Mouse (Mus musculus): ENCODE results near the gene Cfap52.

Gene Cfap52

DNA sequence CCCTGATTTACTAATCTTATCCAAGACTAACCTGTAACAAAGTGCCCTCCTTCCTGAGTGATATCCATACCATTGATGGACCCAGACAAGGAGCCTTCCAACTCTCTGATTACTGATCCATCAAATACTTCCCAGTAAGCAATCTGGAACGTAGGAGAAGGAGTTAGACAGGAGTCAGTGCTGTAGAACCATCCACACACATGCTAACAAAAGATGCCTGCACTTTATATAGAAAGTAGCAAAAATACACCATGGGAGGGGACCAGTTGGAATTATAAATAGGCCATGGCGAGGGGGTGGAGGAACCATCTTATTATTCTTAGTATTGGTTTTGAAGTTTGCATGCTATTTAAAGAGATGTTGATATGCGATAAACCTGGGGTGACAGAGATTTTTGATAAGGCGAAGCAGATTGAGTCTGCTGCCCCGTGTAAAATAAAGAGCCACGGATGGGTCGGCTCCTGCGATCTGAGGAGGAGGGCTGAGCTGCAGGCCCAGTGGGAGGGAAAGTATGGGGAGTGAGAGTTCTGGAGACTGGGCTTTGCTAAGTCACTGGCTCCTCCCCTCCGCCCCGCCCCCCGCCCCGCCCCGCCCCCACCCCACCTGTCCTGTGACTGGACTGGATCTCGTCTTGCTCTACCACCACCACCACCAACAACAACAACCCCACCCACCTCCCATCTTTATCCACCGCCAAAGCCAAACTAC lies 38.9 kb downstream of the Cfap52 start:
- peak; percentile 46 for DNase-seq (ENCODE audit: low read depth, low spot score)

GRCm38 (mm10) chr11:67925000-67925399 lies 40.5 kb downstream of the Cfap52 start:
- DNase-seq (ENCODE audit: low read depth, low spot score), result peak; percentile 48

- no peak for DNase-seq (ENCODE audit: low read depth, low spot score)
Observed at GRCm38 (mm10) chr11:67923720-67924119, 41.7 kb downstream of the Cfap52 start.

DNA sequence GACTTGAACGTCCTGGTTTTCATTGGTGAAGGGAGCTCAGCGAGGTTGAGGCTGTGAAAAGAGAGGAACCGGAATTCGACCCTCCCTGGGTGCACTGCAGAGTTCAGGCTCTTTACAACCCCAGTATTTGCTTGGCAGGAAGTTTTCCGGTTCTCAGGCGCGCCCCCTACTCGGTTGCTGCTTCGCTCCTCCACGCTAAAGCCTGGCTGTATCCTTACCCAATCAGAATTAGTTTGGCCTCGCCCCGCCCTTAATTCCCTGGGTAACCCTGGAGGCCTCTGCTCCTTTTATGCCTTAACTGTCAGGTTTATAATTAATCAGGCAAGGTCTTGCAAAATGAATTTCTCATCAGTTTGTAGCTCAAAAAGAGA lies 42.7 kb downstream of the Cfap52 start:
- DNase-seq (ENCODE audit: low read depth, low spot score), result peak; percentile 65

DNA sequence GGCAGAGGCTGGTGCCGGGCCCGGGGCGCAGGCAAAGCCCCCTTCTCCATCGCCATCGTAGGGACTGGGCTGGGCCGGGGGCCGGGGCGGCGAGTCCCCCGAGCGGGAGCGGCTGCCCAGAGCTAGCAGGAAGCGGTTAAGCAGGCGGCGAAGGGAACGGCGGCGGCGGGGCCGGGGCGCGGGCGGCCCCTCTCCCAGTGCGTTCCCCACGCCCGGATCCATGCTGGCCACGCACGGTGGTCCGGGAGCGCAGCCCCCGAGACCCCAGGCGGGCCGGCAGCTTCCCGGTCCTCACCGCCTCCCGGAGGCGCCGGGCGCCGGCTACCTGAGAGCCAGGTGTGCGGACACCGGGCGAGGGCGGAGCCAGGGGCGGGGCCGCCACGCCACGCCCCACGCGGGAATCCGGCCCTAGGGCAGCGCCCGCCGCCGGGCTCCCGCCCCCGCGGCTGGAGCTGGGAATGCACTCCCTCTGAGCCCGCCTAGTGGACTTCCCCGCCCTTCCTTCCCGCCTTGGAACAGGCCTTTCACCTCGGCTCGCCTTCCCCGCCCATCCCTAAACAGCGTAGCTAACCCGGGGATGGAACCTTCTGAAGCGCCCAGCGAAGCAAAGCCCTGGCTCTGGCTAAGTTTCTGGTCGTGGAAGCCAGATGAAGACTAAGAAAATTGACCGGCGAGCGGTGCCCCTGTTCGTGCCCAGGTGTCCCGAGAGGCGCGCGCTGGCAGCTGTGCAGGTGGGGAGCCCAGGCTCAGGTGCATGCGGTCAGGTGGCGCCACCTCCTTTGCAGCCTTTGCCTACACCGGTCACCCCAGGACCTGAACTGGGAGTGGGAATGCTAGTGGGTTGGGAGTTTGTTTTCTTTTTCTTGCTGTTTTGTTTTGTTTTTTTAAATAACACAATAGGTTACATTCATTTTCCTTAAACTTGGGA lies 43.4 kb downstream of the Cfap52 start, which contains the start of gene Usp43:
Usp43 (minus strand) TSS at position 327 of the 928 bp plus-strand sequence.
- DNase-seq (ENCODE audit: low read depth, low spot score), result peak; percentile 20

- DNase-seq (ENCODE audit: low read depth, low spot score), result peak; percentile 25
Observed at GRCm38 (mm10) chr11:67921091-67921826, 44.2 kb downstream of the Cfap52 start.

DNA sequence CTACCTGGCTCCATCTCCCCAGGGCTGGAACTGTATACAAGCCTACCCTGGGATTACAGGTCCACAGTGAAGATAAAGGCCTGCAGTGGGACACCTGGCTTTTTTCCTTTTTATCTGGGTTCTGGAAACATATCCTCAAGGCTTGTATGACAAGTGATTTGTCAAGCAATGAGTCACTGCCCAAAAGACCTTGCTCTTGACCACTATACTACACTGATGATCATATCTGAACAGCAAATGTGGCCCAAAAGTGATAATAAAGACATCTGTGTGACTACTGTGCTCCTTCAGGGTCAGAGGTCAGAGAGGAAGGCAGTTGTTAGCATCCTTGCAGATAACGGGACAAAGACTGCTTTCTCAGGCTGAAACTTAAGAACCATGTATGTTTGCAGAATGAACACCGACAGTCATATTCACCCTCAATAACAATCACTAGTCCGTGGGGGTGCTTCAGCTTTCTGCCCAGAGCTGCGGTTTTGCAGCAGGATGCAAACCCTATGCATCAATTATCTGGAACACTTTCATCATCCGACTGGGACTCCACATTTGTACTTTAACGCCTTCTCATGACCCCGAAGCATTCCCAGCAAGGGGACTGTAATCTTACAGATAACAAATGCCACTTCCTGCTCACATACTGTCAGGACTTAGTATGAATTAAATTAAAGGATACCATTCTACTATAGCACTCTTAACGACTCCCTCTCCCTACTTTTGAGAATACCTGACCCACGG lies 45.1 kb downstream of the Cfap52 start:
- no peak for DNase-seq (ENCODE audit: low read depth, low spot score)

- peak; percentile 35 for DNase-seq (ENCODE audit: low read depth, low spot score)
Observed at GRCm38 (mm10) chr11:67919593-67919992, 45.9 kb downstream of the Cfap52 start.

GRCm38 (mm10) chr11:67917126-67917525 lies 48.3 kb downstream of the Cfap52 start:
- DNase-seq (ENCODE audit: low read depth, low spot score), result no peak

- no peak for DNase-seq (ENCODE audit: low read depth, low spot score)
Observed at GRCm38 (mm10) chr11:67911074-67911473, 54.4 kb downstream of the Cfap52 start.

- DNase-seq (ENCODE audit: low read depth, low spot score), result no peak
Observed at GRCm38 (mm10) chr11:67903756-67904155, 61.7 kb downstream of the Cfap52 start.

GRCm38 (mm10) chr11:67897064-67897560 lies 68.3 kb downstream of the Cfap52 start:
- DNase-seq (ENCODE audit: low read depth, low spot score), result peak; percentile 73

- peak; percentile 35 for DNase-seq (ENCODE audit: low read depth, low spot score)
Observed at GRCm38 (mm10) chr11:67895641-67896040, 69.8 kb downstream of the Cfap52 start.

GRCm38 (mm10) chr11:67888521-67888920 lies 76.9 kb downstream of the Cfap52 start:
- DNase-seq (ENCODE audit: low read depth, low spot score), result peak; percentile 66

GRCm38 (mm10) chr11:67885921-67886320 lies 79.5 kb downstream of the Cfap52 start:
- DNase-seq (ENCODE audit: low read depth, low spot score), result no peak
